Mouse (Mus musculus) cerebellum, adult 2 months (tissue): Measurements from ENCODE around the gene Myt1l. TPM values are rescaled to one million over a fixed set of nuclear protein-coding genes. Genes with fewer than 3 reads are reported as not detected.

Experiments
- DNase-seq, 2 experiments: peaks; one replicate each; pipeline ENCODE4 v3.0.0; 2021
- H3K27ac ChIP-seq: fragments of 200-500 bp; 2 replicates; pipeline ENCODE4 v1.5.1; 2012; ENCODE audit warnings: low read length, control low read depth, inconsistent platforms; ENCODE audit not compliant: insufficient read depth
- H3K27me3 ChIP-seq: fragments of 200-500 bp; 2 replicates; pipeline ENCODE4 v1.6.1; 2012; ENCODE audit warnings: inconsistent platforms, mild to moderate bottlenecking, low read length, moderate library complexity; ENCODE audit not compliant: control insufficient read depth, insufficient read depth
- H3K4me1 ChIP-seq: fragments of 200-500 bp; 2 replicates; pipeline ENCODE4 v1.6.1; 2011; ENCODE audit warnings: low read length; ENCODE audit not compliant: control insufficient read depth, insufficient read depth
- H3K4me3 ChIP-seq: fragments of 200-500 bp; replicated peaks from 2 replicates; pipeline ENCODE3; 2011; ENCODE audit warnings: mild to moderate bottlenecking, low read depth, low read length, control low read depth; ENCODE audit not compliant: insufficient read depth
- CTCF ChIP-seq: fragments of 200-500 bp; IDR thresholded peaks from 2 replicates; pipeline ENCODE4 v1.5.1; 2011; ENCODE audit warnings: low read depth, mild to moderate bottlenecking, control low read depth, low read length, moderate library complexity, borderline replicate concordance; ENCODE audit not compliant: insufficient read depth
- POLR2A ChIP-seq: fragments of 200-500 bp; IDR thresholded peaks from 2 replicates; pipeline ENCODE4 v1.6.1; 2011; ENCODE audit warnings: low read length, control low read depth, borderline replicate concordance; ENCODE audit not compliant: insufficient read depth
- WGBS: fragments of 180-500 bp; shearing (Covaris S2); methylation state at CpG from one replicate; pipeline ENCODE4 v1.1.7; 2018; 5-methylcytosine and 5-hydroxymethylcytosine counted together
- polyA plus RNA-seq: library from polyadenylated mRNA; depleted of rRNA; stranded (reverse); fragments of >200 nt; gene quantifications from 2 replicates; pipeline ENCODE4 v1.2.3, GENCODE M21; 2012

The Myt1l gene
- polyA plus RNA-seq, 1 experiment: 43.8 TPM

- H3K4me1 ChIP-seq: peaks cover 5% of the 10 kb centered on the region; the same call in 1 of the 2 replicates
- H3K4me3 ChIP-seq: no peak overlapping the region
- H3K27me3 ChIP-seq: no peaks in the 10 kb centered on the region; the same call in 1 of the 2 replicates
- DNase-seq: no peak
- no peak for TF ChIP-seq CTCF
- H3K27ac ChIP-seq: no peak overlapping the region
- WGBS: 98% methylated on average over 2 of the region's 2 CpGs
Observed at GRCm38 (mm10) chr12:29778901-29779300, 250.7 kb downstream of the Myt1l start.

DNA sequence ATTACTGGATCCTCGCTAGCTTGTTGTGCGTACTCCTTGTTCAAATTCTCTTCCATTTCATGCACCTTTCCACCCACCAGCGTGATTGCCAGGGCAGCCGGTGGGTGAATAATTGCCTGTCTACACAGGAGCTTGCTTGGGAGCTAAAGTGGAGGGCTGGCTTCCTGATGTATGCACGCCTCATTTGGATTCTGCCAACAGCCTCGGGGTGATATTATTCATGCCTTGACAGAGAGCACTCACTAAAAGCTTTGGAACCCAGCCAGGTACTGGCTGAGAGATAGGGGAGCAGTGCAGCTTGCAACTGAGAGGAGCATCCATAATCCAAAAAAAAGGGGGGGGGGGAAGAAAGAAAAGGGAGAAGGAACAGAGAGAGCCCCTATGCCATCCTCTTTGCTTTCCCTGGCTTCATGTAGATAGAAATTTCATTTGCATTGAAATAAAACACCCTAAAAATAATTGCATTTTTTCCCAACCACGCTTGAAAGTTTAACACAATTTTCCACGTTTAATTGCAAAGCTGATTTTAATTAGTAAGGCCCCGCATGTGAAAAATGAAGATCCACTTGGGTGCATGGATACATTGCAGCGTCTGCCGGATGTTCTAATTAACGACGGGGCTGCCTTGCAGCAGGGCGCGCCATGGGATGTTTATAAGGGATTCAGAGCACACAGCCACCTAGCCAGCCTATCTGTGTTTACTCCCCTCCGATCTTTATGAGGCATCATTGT, 261.3 kb downstream of the Myt1l start:
- 52% methylated on average over 16 of the region's 16 CpGs for WGBS
- no peak for TF ChIP-seq CTCF
- no peak for TF ChIP-seq POLR2A

DNA sequence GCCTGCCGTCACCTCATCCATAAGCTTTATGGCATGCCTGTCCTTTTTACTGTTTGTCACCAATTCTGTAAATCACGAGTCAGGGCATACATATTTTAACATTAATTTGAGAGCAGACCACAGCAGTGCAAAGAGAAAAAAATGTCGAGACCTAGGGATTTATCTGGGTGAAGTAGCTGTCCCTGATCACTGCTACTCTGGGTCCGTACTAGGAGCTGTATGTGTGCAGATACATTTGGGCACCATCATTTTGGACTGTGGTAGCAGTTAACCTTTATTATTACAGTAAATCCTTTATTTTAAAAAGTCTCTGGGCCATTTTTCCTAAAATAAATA, 261.8 kb downstream of the Myt1l start:
- Histone ChIP-seq H3K4me3 (no peak overlapping the region), H3K27ac (no peak overlapping the region), H3K4me1 (peaks cover 6% of the 10 kb centered on the region; the same call in 1 of the 2 replicates), H3K27me3 (no peaks in the 10 kb centered on the region)
- no peak for DNase-seq
- TF ChIP-seq CTCF: no peak
- no peak for TF ChIP-seq POLR2A
- 86% methylated on average over 4 of the region's 4 CpGs for WGBS

More for the DNA sequence above, 261.3 kb downstream of the Myt1l start:
- no peak overlapping the region for H3K4me3 ChIP-seq
- no peak overlapping the region for H3K27ac ChIP-seq
- DNase-seq: peak; percentile 37 to 69
- H3K4me1 ChIP-seq: peaks cover 6% of the 10 kb centered on the region; the same call in 1 of the 2 replicates
- H3K27me3 ChIP-seq: no peaks in the 10 kb centered on the region

- TF ChIP-seq CTCF (no peak), POLR2A (no peak)
- WGBS: 94% methylated on average over 5 of the region's 5 CpGs
- DNase-seq: no peak
- H3K27ac ChIP-seq: no peak overlapping the region
- H3K27me3 ChIP-seq: no peaks in the 10 kb centered on the region
- no peak overlapping the region for H3K4me3 ChIP-seq
- H3K4me1 ChIP-seq: peaks cover 6% of the 10 kb centered on the region; the same call in 1 of the 2 replicates
Observed at GRCm38 (mm10) chr12:29792998-29793397, 264.8 kb downstream of the Myt1l start.

DNA sequence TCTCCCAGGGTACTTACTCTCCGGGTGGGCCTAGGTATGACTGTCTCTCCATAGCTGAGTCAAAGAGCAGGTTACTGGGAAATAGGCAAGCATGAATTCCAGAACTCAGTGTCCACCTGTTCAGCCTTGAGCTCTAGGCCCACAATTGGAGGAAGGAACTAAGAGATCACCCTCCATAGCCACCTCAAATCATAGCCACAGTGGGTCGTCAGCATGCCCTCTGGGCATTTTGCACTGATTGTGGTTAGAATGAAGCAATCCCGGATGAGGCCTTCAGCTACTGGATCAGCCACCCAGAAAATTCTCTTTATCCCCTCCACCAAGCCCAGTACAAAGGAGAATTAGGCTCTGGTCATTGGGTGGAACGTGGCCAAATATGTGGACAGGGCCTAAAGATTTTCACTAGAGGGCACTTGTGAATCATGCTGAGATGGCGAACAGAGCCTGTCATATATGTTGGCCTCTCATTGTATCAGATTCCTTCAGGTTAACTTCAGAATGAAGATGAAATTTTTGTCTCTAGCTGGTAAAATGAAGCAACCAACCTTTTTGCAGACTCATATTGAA, 267.0 kb downstream of the Myt1l start:
- H3K27me3 ChIP-seq: no peaks in the 10 kb centered on the region
- 72% methylated on average over 5 of the region's 5 CpGs for WGBS
- TF ChIP-seq POLR2A (no peak), CTCF (no peak)
- H3K27ac ChIP-seq: no peak overlapping the region
- DNase-seq: no peak
- H3K4me1 ChIP-seq: no peaks in the 10 kb centered on the region
- no peak overlapping the region for H3K4me3 ChIP-seq

DNA sequence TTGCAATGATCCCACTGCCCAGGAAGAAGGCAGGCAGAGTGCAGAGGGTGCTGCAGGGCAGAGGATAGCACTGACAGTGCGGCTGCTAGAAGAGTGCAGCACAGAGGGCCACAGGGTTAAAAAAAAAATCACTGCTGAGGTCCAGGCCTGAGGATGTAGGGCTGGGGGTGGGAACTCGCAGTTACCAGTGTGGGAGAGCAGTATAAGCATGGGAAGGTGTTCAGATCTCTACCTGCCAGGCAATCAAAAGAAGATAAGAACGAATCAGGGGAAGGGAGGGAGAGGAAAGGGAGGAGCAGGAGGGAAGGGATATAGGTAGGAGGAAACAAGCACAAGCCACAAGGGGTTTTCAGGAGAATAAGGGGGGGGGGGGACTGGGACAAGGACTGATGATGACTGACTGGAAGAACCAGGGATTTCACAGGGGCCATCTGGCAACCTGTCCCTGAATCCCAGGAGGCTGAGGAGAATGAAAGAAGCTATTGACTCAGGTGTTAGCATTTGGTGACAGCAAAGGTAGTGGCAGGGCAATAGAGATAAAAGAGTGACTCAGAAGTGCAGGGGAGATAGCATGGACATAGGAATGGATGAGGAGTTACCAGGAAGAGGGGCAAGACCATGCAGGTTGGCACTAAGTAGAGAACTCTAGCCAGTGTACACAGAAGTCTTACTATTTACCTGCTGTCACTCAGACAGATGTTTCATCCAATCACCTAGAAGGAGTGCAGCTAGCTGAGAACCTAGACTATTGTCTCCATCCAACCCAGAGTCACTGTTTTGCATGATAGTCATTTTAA, 270.6 kb downstream of the Myt1l start:
- TF ChIP-seq CTCF (no peak), POLR2A (no peak)
- no peak for DNase-seq
- Histone ChIP-seq H3K27ac (no peak overlapping the region), H3K4me3 (no peak overlapping the region), H3K27me3 (no peaks in the 10 kb centered on the region), H3K4me1 (no peaks in the 10 kb centered on the region)
- 78% methylated on average over 3 of the region's 3 CpGs for WGBS

GRCm38 (mm10) chr12:29806415-29806814, 278.2 kb downstream of the Myt1l start:
- H3K4me1 ChIP-seq: no peaks in the 10 kb centered on the region
- TF ChIP-seq CTCF (no peak), POLR2A (no peak)
- no peak overlapping the region for H3K27ac ChIP-seq
- H3K27me3 ChIP-seq: no peaks in the 10 kb centered on the region
- WGBS: 95% methylated on average over 1 of the region's 1 CpGs
- DNase-seq: no peak
- no peak overlapping the region for H3K4me3 ChIP-seq
